Mouse (Mus musculus): Measurements from ENCODE around the gene Fanci. TPM values are rescaled to one million over a fixed set of nuclear protein-coding genes. Genes with fewer than 3 reads are reported as not detected.

The Fanci gene
- total and polyA plus RNA-seq, 3 experiments: 14.9 to 25.0 (median 20.0) TPM

DNA sequence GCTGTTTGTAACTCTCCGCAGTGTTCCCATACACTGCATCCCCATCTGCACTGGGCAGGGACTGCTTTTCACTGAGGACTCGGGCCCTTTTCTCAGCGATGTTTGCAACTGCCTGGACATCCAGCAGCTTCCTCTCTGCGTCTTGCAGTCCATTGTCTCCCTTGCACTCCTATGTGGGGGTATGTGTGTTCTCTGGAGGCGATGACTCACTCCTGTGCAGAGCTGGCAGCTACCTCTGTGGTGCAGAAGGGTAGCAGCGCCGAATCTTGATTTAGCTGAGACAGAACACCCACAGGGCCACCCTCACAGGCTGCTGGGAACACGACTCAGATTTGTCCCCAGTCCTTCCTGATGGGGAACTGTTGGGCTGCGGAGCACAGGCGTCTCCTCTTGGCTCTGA is 94.8 kb downstream of the Fanci start:
- dilution Hi-C loops (cut with MboI; ENCODE audit: extremely low pct_ligation_motif_present, extremely low pct_unique_long_range_greater_than_20kb, low sequenced_read_pairs) (no loop called here), in situ Hi-C loops (cut with MboI; ENCODE audit: low pct_ligation_motif_present, low pct_unique_long_range_greater_than_20kb, low sequenced_read_pairs) (no loop called here)
- Histone ChIP-seq H3K27ac (ENCODE audit: insufficient read depth, low read depth) (no peak overlapping the region), H3K4me2 (ENCODE audit: insufficient read depth, low read depth, poor library complexity, severe bottlenecking) (no peak overlapping the region), H3K9me3 (replicated peaks; ENCODE audit: low read length) (no peaks in the 10 kb centered on the region), H3K4me1 (ENCODE audit: control insufficient read depth in 1 of 2, insufficient read depth in 2 of 2) (no peaks in the 10 kb centered on the region), H3K79me2 (replicated peaks; ENCODE audit: control insufficient read depth, extremely low read depth, insufficient read depth, poor library complexity, severe bottlenecking) (no peaks in the 10 kb centered on the region), H3K27me3 (replicated peaks) (peaks cover 79% of the 10 kb centered on the region), H3K4me3 (replicated peaks in 1 of 3; ENCODE audit: low read depth in 2 of 3, low read length in 2 of 3, poor library complexity in 1 of 3) (no peak overlapping the region), H3K9ac (ENCODE audit: insufficient read depth, low read depth) (no peak overlapping the region), H3K36me3 (replicated peaks in 1 of 2; ENCODE audit: control insufficient read depth in 1 of 2, insufficient read depth in 1 of 2, low read length in 1 of 2) (no peaks in the 10 kb centered on the region)
- TF ChIP-seq TBP (conservative IDR thresholded peaks at IDR 0.05; ENCODE audit: low read depth, low read length) (no peak), IRF4 (IDR thresholded peaks at IDR 0.05; ENCODE audit: low read depth, low read length) (no peak), TCF12 (IDR thresholded peaks at IDR 0.05; ENCODE audit: low read depth, low read length) (no peak), MEF2A (IDR thresholded peaks at IDR 0.05; ENCODE audit: borderline replicate concordance, low read depth, low read length) (no peak), ETS1 (conservative IDR thresholded peaks at IDR 0.05; ENCODE audit: low read depth, low read length) (no peak)
- no peak for DNase-seq (ENCODE audit: extremely low read depth)

DNA sequence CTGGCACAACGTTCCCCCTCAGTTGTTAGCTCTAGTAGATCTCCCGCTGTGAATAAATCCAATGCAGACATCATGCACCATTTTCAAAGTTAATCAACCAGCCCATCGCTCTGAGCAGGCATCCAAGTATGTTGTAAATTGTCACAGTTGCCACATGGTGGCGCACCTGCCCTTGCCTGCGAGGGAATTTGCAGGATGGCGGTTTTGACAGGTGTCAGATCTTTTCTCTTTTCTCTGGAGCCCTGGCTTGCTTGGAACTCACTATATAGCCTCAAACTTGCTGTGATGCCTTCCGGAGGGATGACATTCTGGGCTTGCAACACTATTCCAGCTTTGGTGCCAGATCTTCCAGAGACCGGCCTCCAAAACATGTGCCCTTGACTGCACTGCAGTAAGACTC is 102.2 kb downstream of the Fanci start:
- Histone ChIP-seq H3K9me3 (replicated peaks; ENCODE audit: low read length) (peaks cover 3% of the 10 kb centered on the region), H3K4me3 (replicated peaks in 1 of 3; ENCODE audit: low read depth in 2 of 3, low read length in 2 of 3, poor library complexity in 1 of 3) (no peak overlapping the region), H3K9ac (ENCODE audit: insufficient read depth, low read depth) (no peak overlapping the region), H3K27me3 (replicated peaks) (peaks cover 81% of the 10 kb centered on the region), H3K36me3 (replicated peaks in 1 of 2; ENCODE audit: control insufficient read depth in 1 of 2, insufficient read depth in 1 of 2, low read length in 1 of 2) (no peaks in the 10 kb centered on the region), H3K4me1 (ENCODE audit: control insufficient read depth in 1 of 2, insufficient read depth in 2 of 2) (peaks cover 0 to 3% of the 10 kb centered on the region in 2 experiments; a peak in 1 of 4 replicates), H3K27ac (ENCODE audit: insufficient read depth, low read depth) (no peak overlapping the region), H3K4me2 (ENCODE audit: insufficient read depth, low read depth, poor library complexity, severe bottlenecking) (no peak overlapping the region), H3K79me2 (replicated peaks; ENCODE audit: control insufficient read depth, extremely low read depth, insufficient read depth, poor library complexity, severe bottlenecking) (no peaks in the 10 kb centered on the region)
- TF ChIP-seq HCFC1 (IDR thresholded peaks at IDR 0.05; ENCODE audit: low read depth, low read length): no peak
- peak; percentile 76 for TF ChIP-seq RAD21 (IDR thresholded peaks at IDR 0.05; ENCODE audit: low read depth, low read length)
- TF ChIP-seq CTCF (conservative IDR thresholded peaks at IDR 0.05 in 1 of 2, IDR thresholded peaks at IDR 0.05 in 1 of 2; ENCODE audit: low read depth in 2 of 2, low read length in 2 of 2): peak; percentile 69 to 89
- no peak for TF ChIP-seq MEF2A (IDR thresholded peaks at IDR 0.05; ENCODE audit: borderline replicate concordance, low read depth, low read length)
- TF ChIP-seq ZKSCAN1 (IDR thresholded peaks at IDR 0.05; ENCODE audit: borderline replicate concordance, low read depth, low read length): no peak
- peak; percentile 74 for TF ChIP-seq SMC3 (IDR thresholded peaks at IDR 0.05; ENCODE audit: low read depth, low read length)
- 0 out of 2 replicates have a peak, but pooled peaks have one; percentile 38 for TF ChIP-seq MYC (IDR thresholded peaks at IDR 0.05; ENCODE audit: low read depth, low read length)
- TF ChIP-seq MAX (IDR thresholded peaks at IDR 0.05; ENCODE audit: low read length): 0 out of 2 replicates have a peak, but pooled peaks have one; percentile 28
- dilution Hi-C loops (cut with MboI; ENCODE audit: extremely low pct_ligation_motif_present, extremely low pct_unique_long_range_greater_than_20kb, low sequenced_read_pairs): no loop called here
- in situ Hi-C loops (cut with MboI; ENCODE audit: low pct_ligation_motif_present, low pct_unique_long_range_greater_than_20kb, low sequenced_read_pairs): loop anchor here (10.0 kb wide), 2 partner anchors 91 to 231 kb away; no protein-coding TSS in a partner anchor
- peak; percentile 57 for DNase-seq (ENCODE audit: extremely low read depth)
